Mouse (Mus musculus): Measurements from ENCODE around the gene Togaram1. TPM values are rescaled to one million over a fixed set of nuclear protein-coding genes. Genes with fewer than 3 reads are reported as not detected.

Gene Togaram1
- polyA plus RNA-seq, 1 experiment from 2014 or later: 29.5 TPM

GRCm38 (mm10) chr12:65065241-65065640 lies 99.6 kb downstream of the Togaram1 start:
- 86% methylated on average over 2 of the region's 2 CpGs for WGBS
- peaks cover 61% of the 10 kb centered on the region for H3K36me3 ChIP-seq

GRCm38 (mm10) chr12:65066234-65066633 lies 100.6 kb downstream of the Togaram1 start:
- H3K27ac ChIP-seq: no peak overlapping the region
- no peak for ATAC-seq (ENCODE audit: insufficient number of reproducible peaks, insufficient read depth, low FRiP score, low TSS enrichment)
- H3K4me1 ChIP-seq: no peaks in the 10 kb centered on the region
- H3K9me3 ChIP-seq: no peaks in the 10 kb centered on the region
- WGBS: 77% methylated on average over 3 of the region's 3 CpGs
- no peak overlapping the region for H3K9ac ChIP-seq
- peaks cover 52% of the 10 kb centered on the region for H3K36me3 ChIP-seq
- H3K4me3 ChIP-seq: no peak overlapping the region
- no peaks in the 10 kb centered on the region for H3K27me3 ChIP-seq
- H3K4me2 ChIP-seq (replicated peaks): no peak overlapping the region

More at GRCm38 (mm10) chr12:65065241-65065640, 99.6 kb downstream of the Togaram1 start:
- Histone ChIP-seq H3K27ac (no peak overlapping the region), H3K4me2 (replicated peaks) (no peak overlapping the region), H3K9me3 (no peaks in the 10 kb centered on the region), H3K27me3 (no peaks in the 10 kb centered on the region), H3K4me1 (no peaks in the 10 kb centered on the region), H3K4me3 (no peak overlapping the region), H3K9ac (no peak overlapping the region)
- no peak for ATAC-seq (ENCODE audit: insufficient number of reproducible peaks, insufficient read depth, low FRiP score, low TSS enrichment)

- Histone ChIP-seq H3K36me3 (peaks cover 40% of the 10 kb centered on the region), H3K4me3 (no peak overlapping the region), H3K27me3 (no peaks in the 10 kb centered on the region), H3K4me1 (no peaks in the 10 kb centered on the region), H3K9ac (no peak overlapping the region), H3K27ac (no peak overlapping the region), H3K4me2 (replicated peaks) (no peak overlapping the region), H3K9me3 (no peaks in the 10 kb centered on the region)
- no peak for ATAC-seq (ENCODE audit: insufficient number of reproducible peaks, insufficient read depth, low FRiP score, low TSS enrichment)
- 80% methylated on average over 4 of the region's 4 CpGs for WGBS
Observed at GRCm38 (mm10) chr12:65068409-65068808, 102.8 kb downstream of the Togaram1 start.

Other genes starting within 250 kb of the Togaram1 start
- 4.3 and 4.7 TPM in 2 replicates for gene Gm527, start 47.9 kb upstream of the Togaram1 start, polyA plus RNA-seq (2016; fragmentation: Nextera tagmentation; extraction: Ambion mirVana)
- 11.9 and 14.2 TPM in 2 replicates for gene Klhl28, start 270 bp upstream of the Togaram1 start, polyA plus RNA-seq (2016; fragmentation: Nextera tagmentation; extraction: Ambion mirVana)
- gene Prpf39, start 70.5 kb downstream of the Togaram1 start, polyA plus RNA-seq (2016; fragmentation: Nextera tagmentation; extraction: Ambion mirVana): 77.0 and 84.7 TPM in 2 replicates
- gene Fkbp3, start 108.2 kb downstream of the Togaram1 start, polyA plus RNA-seq (2016; fragmentation: Nextera tagmentation; extraction: Ambion mirVana): 505 and 538 TPM in 2 replicates
- gene Fancm, start 109.8 kb downstream of the Togaram1 start, polyA plus RNA-seq (2016; fragmentation: Nextera tagmentation; extraction: Ambion mirVana): 14.2 and 16.5 TPM in 2 replicates
- 72.3 and 74.0 TPM in 2 replicates for gene Mis18bp1, start 206.8 kb downstream of the Togaram1 start, polyA plus RNA-seq (2016; fragmentation: Nextera tagmentation; extraction: Ambion mirVana)